Mouse (Mus musculus) induced T-regulatory cell, adult 2 months (primary cell): Measurements from ENCODE around the gene Pdcd11.

Experiments
- DNase-seq: peaks from one replicate; pipeline ENCODE4 v3.0.0-alpha.2; 2012; ENCODE audit warnings: low read depth

Pdcd11 gene

DNA sequence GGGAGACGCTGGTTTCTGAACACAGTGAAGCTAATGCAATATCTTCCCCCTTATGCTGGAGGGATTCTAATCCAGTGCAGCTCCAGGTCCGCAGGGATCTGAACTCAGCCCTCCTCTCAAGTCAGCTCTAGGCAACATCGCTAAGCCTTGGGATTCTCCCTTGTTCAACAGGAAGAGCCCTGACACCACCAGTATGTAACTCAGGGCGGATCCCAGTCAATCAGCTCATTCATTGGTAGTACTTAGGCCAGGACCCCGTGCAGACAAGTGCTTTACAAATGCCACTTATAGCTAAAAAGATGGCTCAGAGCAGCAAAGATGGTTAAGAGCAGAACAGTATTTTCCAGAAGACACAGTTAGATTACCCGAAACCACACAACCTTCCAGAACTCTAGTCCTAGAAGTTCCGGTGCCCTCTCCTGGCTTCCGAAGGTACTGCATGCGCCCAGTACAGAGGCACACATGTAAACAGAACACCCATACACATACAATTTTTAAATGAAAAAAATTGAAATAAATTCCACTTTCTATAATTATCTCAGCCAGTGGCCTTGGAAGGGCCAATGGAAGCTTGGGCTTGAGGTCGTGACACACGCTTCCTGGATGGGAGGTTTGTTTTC lies 78.3 kb downstream of the Pdcd11 start:
- peak; percentile 87 for DNase-seq

DNA sequence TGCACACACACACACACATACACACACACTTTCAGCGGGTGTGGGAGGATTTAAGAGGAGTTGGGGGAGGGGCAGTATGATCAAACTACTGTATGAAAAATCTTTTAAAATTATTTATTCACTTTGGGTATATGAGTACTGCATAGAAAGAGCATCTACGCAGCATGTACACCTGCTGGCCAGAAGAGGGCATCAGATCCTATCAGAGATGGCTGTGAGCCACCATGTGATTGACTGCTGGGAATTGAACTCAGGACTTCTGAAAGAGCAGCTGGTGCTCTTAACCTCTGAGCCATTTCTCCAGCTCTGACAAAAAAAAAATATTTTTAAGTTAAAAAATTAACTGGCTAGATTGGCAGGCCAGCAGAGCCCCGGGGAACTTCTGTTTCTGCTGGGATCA lies 83.9 kb downstream of the Pdcd11 start:
- peak; percentile 43 for DNase-seq

DNA sequence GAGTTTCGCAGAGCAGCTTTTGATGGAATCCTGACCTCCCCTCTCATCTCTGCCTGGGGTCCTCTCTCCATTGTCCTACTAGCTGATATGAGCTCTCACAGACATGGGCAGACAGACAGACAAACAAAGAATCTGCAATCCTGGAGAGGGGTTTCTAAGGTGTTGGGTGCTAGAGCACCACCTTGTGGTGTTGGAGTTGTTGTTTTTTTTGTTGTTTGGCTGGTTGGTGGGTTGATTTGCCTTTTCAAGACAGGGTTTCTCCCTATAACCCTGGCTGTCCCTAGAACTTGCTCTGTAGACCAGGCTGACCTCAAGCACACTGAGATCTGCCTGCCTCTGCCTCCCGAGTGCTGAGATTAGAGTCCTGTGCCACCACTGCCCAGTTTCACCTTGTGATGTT lies 84.9 kb downstream of the Pdcd11 start:
- peak; percentile 34 for DNase-seq

DNA sequence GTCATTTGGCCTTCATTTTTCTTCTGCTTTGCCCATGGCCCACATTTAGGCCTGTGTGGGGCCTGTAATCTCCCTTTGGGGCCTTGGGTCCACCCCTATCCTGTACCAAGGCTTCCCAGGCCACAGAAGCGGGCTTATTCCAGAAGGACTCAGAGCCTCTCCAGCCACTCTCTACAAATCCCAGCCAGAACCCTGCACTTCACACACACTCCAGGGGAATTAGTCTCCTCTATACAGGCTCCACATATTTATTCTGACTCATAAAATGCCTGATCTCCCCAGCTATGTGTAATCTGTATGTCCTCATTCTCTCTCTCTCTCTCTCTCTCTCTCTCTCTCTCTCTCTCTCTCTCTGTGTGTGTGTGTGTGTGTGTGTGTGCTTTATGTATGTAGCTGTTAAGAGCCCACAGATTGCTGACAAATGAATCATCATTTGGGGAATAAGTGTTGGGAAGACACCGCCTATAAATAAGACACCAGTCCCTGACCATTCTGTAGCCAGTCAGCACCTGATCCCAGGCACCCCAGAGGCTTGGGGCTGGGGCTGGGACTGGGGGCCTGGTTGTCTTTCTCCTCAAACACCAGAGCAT lies 86.4 kb downstream of the Pdcd11 start:
- DNase-seq = no peak

DNA sequence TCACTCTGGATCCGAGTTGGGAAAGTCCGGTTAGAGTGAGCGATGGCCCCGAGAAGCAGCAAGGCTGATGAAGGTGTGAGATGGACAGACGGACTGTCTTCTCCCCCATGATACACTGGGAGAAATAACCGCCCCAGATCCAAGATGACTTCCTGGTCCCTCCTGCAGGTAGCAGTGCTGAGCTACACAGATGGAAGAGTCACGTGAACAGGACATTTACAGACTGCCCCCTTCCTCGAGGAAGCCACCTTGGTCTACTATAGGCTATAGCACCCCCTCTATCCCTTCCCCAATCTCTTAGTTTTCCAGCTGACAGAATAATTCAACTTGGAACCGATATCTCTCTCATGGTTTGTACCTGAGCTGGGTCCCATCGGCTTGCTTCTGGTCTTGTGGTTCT lies 87.4 kb downstream of the Pdcd11 start:
- peak; percentile 37 for DNase-seq

DNA sequence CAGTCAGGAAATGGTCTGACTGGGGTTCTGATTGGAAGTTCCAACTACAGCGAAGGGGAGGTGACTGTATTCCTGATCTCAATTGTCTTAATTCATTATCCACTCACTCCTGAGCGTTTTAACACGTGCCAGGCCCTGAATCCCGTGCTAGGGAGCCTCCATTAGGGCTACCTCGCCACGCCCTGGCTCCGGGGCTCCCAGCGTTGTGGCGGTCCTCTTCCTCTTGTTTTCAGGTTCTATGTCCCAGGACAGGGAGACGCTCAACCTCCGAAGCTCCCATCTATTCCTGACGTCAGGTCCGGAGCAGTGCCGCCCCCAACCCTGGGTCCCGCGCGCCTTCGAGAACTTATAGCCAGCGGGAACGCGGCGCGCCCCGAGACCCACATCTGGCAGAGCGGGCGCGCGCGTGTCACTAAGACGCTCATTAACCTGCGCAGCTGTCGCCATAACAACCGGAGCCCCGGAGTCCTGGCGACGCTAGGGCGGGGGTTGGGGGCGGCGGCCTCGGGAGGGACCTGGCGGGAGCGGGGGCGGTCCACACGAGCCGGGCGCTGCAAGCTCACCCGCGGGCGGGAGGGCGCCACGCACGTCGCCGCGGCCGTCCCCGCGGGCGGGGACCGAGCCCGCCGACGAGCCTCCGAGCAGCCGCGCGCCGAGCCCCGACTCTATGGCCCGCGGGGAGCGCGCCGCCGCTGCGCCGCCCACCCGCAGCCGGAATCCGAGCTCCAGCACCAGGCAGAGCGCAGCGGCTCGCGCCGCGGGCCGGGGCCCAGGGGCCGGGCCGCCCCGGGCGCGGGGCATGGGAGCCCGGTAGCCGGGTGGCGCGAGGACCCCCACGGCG lies 88.1 kb downstream of the Pdcd11 start, which contains the start of gene Neurl1a:
Neurl1a (plus strand) TSS at position 390 of the 841 bp plus-strand sequence.
- DNase-seq = peak; percentile 49

DNA sequence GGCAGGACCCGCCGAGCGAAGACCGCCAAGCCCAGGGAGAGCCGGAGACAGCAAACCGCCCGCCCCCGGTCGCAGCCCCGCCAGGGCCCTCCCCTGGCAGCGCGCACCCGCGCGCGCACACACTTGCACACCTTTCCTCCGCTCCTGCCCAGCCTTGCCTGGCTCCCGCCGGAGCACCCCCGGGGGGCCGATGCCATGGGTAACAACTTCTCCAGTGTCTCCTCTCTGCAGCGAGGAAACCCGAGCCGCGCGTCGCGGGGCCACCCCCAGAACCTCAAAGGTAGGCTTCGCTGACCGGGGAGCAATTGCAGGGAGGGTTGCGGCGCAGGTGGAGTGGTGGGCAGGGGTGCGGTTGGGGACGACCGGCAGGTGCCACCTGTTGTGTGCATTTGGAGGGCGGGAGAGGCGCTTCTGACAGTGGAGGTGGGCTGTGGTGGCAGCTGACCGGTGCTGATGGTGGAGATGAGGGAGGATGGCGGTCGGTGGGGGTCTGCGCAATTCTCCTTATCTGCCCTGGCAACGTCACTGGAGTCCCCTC lies 88.8 kb downstream of the Pdcd11 start:
- no peak for DNase-seq

DNA sequence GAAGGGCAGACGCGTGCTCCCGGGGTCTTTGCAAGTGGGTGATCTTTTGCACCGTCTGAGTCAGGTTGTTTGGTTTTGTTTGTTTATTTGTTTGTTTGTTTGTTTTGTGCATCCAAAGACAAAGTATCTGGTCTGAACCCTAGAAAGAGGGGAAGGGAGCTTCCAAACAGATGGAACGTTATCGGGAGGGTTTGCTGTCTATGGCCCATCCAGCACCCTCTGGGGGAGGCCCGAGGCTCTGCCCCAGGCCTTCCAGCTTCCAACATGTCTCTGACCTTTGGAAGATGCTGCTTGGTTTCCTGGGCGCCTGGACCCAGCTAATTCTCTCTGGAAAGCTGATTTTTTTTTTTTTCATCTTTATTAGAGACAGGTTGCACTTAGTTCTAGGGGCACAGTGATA lies 89.4 kb downstream of the Pdcd11 start:
- no peak for DNase-seq
